Mouse (Mus musculus) embryonic fibroblast, embryonic 13.5 days (primary cell): ENCODE measurements around the gene Triobp. TPM values are rescaled to one million over a fixed set of nuclear protein-coding genes. Genes with fewer than 3 reads are reported as not detected.

Experiments
- H3K27ac ChIP-seq: 2 replicates; pipeline ENCODE4 v1.5.1; 2012; ENCODE audit warnings: low read length, control low read depth, inconsistent platforms; ENCODE audit not compliant: insufficient read depth
- H3K4me1 ChIP-seq: 2 replicates; pipeline ENCODE4 v1.6.1; 2011; ENCODE audit warnings: low read length; ENCODE audit not compliant: control insufficient read depth, insufficient read depth
- H3K4me3 ChIP-seq: 2 replicates; pipeline ENCODE4 v1.5.1; 2011; ENCODE audit warnings: mild to moderate bottlenecking, control low read depth, low read length; ENCODE audit not compliant: insufficient read depth
- CTCF ChIP-seq: IDR thresholded peaks from 2 replicates; pipeline ENCODE4 v1.5.1; 2011; ENCODE audit warnings: mild to moderate bottlenecking, control low read depth, low read length, moderate library complexity, borderline replicate concordance; ENCODE audit not compliant: insufficient read depth
- POLR2A ChIP-seq: IDR thresholded peaks from 2 replicates; pipeline ENCODE4 v1.6.1; 2011; ENCODE audit warnings: low read depth, mild to moderate bottlenecking, control low read depth, low read length, moderate library complexity
- polyA plus RNA-seq: library from polyadenylated mRNA; stranded (reverse); fragments of >200 nt; gene quantifications from 2 replicates; pipeline ENCODE4 v1.2.4, GENCODE M21; 2011; ENCODE audit warnings: low read depth; ENCODE audit not compliant: missing spikeins, insufficient read length

The Triobp gene
- polyA plus RNA-seq, 1 experiment = 34.2 TPM

GRCm38 (mm10) chr15:79040501-79041416 is 93.2 kb downstream of the Triobp start:
- H3K4me3 ChIP-seq = no peak overlapping the region
- no peak for TF ChIP-seq POLR2A
- TF ChIP-seq CTCF = no peak
- H3K4me1 ChIP-seq = no peaks in the 10 kb centered on the region
- H3K27ac ChIP-seq = no peak overlapping the region

- Histone ChIP-seq H3K4me1 (no peaks in the 10 kb centered on the region), H3K27ac (no peak within 1 kb of the TSS), H3K4me3 (peak within 1 kb of the TSS; percentile 22)
- TF ChIP-seq CTCF (no peak), POLR2A (no peak)
These were observed 94.1 kb downstream of the Triobp start, which contains the start of gene Galr3 for GRCm38 (mm10) chr15:79041585-79041984. Gene Galr3 (plus strand): TSS chr15:79041885.

DNA sequence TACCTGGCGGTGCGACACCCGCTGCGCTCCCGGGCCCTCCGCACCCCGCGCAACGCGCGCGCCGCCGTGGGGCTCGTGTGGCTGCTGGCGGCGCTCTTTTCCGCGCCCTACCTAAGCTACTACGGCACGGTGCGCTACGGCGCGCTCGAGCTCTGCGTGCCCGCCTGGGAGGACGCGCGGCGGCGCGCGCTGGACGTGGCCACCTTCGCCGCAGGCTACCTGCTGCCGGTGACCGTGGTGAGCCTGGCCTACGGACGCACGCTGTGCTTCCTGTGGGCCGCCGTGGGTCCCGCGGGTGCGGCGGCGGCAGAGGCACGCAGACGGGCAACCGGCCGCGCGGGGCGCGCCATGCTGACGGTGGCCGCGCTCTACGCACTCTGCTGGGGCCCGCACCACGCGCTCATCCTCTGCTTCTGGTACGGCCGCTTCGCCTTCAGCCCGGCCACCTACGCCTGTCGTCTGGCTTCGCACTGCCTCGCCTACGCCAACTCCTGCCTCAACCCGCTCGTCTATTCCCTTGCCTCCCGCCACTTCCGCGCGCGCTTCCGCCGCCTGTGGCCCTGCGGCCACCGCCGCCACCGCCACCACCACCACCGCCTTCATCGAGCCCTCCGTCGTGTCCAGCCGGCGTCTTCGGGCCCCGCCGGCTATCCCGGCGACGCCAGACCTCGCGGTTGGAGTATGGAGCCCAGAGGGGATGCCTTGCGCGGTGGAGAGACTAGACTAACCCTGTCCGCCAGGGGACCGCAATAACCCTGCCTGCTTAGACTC is 95.4 kb downstream of the Triobp start:
- TF ChIP-seq POLR2A (no peak), CTCF (no peak)
- Histone ChIP-seq H3K27ac (no peak overlapping the region), H3K4me1 (no peaks in the 10 kb centered on the region), H3K4me3 (peak overlapping the region; percentile 22)

- Histone ChIP-seq H3K4me3 (no peak overlapping the region), H3K27ac (no peak overlapping the region), H3K4me1 (no peaks in the 10 kb centered on the region)
- TF ChIP-seq POLR2A = no peak
- no peak for TF ChIP-seq CTCF
These were observed 97.3 kb downstream of the Triobp start for GRCm38 (mm10) chr15:79044837-79045236.

DNA sequence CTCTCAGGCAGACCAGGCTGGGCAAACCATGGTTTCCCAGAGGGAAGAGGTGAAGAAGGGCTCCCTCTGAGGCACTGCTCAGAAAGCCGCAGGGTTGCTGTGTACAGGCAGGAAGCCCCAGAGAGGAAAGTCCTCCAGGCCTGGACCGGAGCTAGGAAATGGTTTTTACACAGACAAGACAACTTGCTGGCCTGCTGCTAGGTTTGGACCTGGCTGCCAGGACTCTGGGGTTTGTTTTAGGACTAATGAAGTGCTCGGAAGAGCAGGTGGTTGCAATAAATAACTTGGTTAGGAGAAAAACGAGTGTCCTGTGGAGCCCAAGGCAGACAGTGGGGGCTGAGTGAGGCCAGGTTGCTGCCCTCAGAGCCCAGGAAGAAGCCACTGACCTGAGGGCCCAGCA is 100.7 kb downstream of the Triobp start:
- TF ChIP-seq POLR2A = no peak
- TF ChIP-seq CTCF = no peak
- Histone ChIP-seq H3K4me3 (no peak overlapping the region), H3K4me1 (no peaks in the 10 kb centered on the region), H3K27ac (no peak overlapping the region)

GRCm38 (mm10) chr15:79050160-79050845 is 102.8 kb downstream of the Triobp start:
- Histone ChIP-seq H3K4me1 (no peaks in the 10 kb centered on the region), H3K4me3 (no peak overlapping the region), H3K27ac (no peak overlapping the region)
- TF ChIP-seq CTCF (no peak), POLR2A (no peak)

DNA sequence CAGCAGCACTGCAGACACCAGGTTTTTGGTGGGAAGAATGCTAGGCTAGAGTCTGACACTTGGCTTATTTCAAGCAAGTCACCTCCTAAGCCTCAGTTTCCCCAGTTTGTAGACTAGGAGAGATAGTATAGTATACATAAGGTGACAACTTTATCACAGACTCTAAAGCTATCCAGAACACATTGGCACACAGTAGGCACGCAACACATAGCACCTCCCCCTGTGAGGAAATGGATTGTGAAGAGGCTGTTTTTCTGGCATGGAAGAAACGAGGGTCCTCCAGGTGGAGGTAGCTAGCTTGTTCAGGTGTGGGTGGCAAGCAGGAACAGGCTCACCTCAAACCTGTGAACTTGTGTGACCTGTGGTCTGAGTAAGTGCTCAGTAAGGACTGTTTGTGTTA is 103.4 kb downstream of the Triobp start:
- TF ChIP-seq CTCF (no peak), POLR2A (no peak)
- H3K4me3 ChIP-seq = no peak overlapping the region
- H3K27ac ChIP-seq = no peak overlapping the region
- H3K4me1 ChIP-seq = no peaks in the 10 kb centered on the region

GRCm38 (mm10) chr15:79051461-79052360 is 104.2 kb downstream of the Triobp start:
- Histone ChIP-seq H3K4me3 (no peak overlapping the region), H3K27ac (peak overlapping the region; percentile 61), H3K4me1 (no peaks in the 10 kb centered on the region)
- no peak for TF ChIP-seq POLR2A
- TF ChIP-seq CTCF = no peak
